Mouse (Mus musculus) bone marrow macrophage, adult 2 months (primary cell): Measurements from ENCODE around the gene Gm5108.

Source experiments
- CTCF ChIP-seq: IDR thresholded peaks from 2 replicates; pipeline ENCODE4 v1.5.1; 2012; ENCODE audit warnings: low read depth, mild to moderate bottlenecking, low read length, moderate library complexity
- POLR2A ChIP-seq: IDR thresholded peaks from 2 replicates; pipeline ENCODE4 v1.6.1; 2012; ENCODE audit warnings: mild to moderate bottlenecking, low read depth, low read length, borderline replicate concordance

DNA sequence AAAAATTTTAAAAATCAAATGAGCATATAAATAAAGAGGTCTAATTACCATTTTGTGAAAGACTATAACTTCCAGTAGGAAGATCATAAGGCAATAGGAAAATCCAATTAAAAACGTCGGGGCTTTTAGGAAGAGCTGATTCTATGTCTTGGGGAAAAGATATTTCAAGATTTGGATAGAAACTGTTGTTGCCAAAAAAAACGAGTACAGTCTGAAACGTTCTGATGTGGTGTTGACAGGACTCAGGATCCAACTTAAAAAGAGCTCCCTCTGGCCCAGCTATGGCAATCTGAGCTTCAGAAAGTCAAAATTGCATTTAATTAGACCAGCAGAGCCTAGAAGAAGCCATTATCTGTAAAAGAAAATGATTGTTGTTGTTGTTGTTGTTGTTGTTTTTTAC lies 12.6 kb downstream of the Gm5108 start:
- TF ChIP-seq POLR2A, result no peak
- no peak for TF ChIP-seq CTCF
